In genomic region chr6:127986357-127986756, GRCm38 (mm10) we compare ENCODE assay signal across 12 mouse cellular contexts.
DNase-seq lines count a peak whose midpoint lies in the region; ATAC-seq lines count a peak whose summit lies in the region.
"Had no signal": no experiment of that assay in that cellular context is flagged by ENCODE, and none has a peak within 500 bp of the region (broad histone marks: within the 10 kb centered on the region; RNA-seq: fewer than 3 reads in every experiment).

No protein-coding gene starts in this region.

- ATAC-seq in heart, embryonic 12.5 days (ENCODE audit: insufficient number of reproducible peaks, low FRiP score), result no peak; the same call in 1 of the 2 replicates
- ATAC-seq: activated CD4-positive, CD25-positive, alpha-beta regulatory T cell, adult 4 months had no signal

- H3K27me3 ChIP-seq in heart, embryonic 12.5 days (replicated peaks), result no peaks in the 10 kb centered on the region
- H3K27me3 ChIP-seq in limb, embryonic 10.5 days (ENCODE audit: low read depth, poor library complexity, severe bottlenecking), result no peaks in the 10 kb centered on the region

- peak overlapping the region; percentile 47 for H3K9ac ChIP-seq in heart, embryonic 12.5 days
- H3K9ac ChIP-seq: neural tube, embryonic 15.5 days had no signal

- no peak overlapping the region for H3K4me3 ChIP-seq in heart, embryonic 12.5 days
- no peak overlapping the region for H3K4me3 ChIP-seq in limb, embryonic 10.5 days
- H3K4me3 ChIP-seq: neural tube, embryonic 15.5 days had no signal

- peak; percentile 32 for DNase-seq in lung, postnatal 10 days
- DNase-seq in lung, postnatal 36 days, result no peak
- DNase-seq in limb, embryonic 10.5 days (ENCODE audit: low spot score), result no peak
- DNase-seq in layer of hippocampus, postnatal 10 days (ENCODE audit: low spot score in 2 of 2), result no peak
- DNase-seq in ovary, postnatal 36 days (ENCODE audit: low spot score), result no peak
- no peak for DNase-seq in adrenal gland, postnatal 36 days
- DNase-seq: cerebellum, adult 18-20 months; kidney, postnatal 10 days had no signal

- no peaks in the 10 kb centered on the region for H3K9me3 ChIP-seq in heart, embryonic 12.5 days (replicated peaks)
- H3K9me3 ChIP-seq in limb, embryonic 10.5 days (replicated peaks), result no peaks in the 10 kb centered on the region
- H3K9me3 ChIP-seq: neural tube, embryonic 15.5 days had no signal

- H3K36me3 ChIP-seq in heart, embryonic 12.5 days, result 0 out of 2 replicates have a peak, but pooled peaks cover 5% of the 10 kb centered on the region
- H3K36me3 ChIP-seq in limb, embryonic 10.5 days, result 0 out of 2 replicates have a peak, but pooled peaks cover 2% of the 10 kb centered on the region
- H3K36me3 ChIP-seq: neural tube, embryonic 15.5 days had no signal

- H3K4me2 ChIP-seq in heart, embryonic 12.5 days, result peak overlapping the region; percentile 26; the same call in 1 of the 2 replicates
- H3K4me2 ChIP-seq: neural tube, embryonic 15.5 days had no signal

- peak overlapping the region; percentile 89 for H3K27ac ChIP-seq in heart, embryonic 12.5 days (ENCODE audit: poor library complexity, severe bottlenecking)
- H3K27ac ChIP-seq in limb, embryonic 10.5 days, result peak overlapping the region; percentile 50
- H3K27ac ChIP-seq: macrophage; neural tube, embryonic 15.5 days had no signal

- WGBS in heart, embryonic 12.5 days, result 25% methylated on average over 9 of the region's 9 CpGs
- 41% methylated on average over 9 of the region's 9 CpGs for WGBS in limb, embryonic 10.5 days

- H3K4me1 ChIP-seq in heart, embryonic 12.5 days (replicated peaks), result peaks cover 82% of the 10 kb centered on the region
- peaks cover 37% of the 10 kb centered on the region for H3K4me1 ChIP-seq in limb, embryonic 10.5 days
